8 mouse cellular contexts compared by ENCODE assay signal in the genomic region with DNA sequence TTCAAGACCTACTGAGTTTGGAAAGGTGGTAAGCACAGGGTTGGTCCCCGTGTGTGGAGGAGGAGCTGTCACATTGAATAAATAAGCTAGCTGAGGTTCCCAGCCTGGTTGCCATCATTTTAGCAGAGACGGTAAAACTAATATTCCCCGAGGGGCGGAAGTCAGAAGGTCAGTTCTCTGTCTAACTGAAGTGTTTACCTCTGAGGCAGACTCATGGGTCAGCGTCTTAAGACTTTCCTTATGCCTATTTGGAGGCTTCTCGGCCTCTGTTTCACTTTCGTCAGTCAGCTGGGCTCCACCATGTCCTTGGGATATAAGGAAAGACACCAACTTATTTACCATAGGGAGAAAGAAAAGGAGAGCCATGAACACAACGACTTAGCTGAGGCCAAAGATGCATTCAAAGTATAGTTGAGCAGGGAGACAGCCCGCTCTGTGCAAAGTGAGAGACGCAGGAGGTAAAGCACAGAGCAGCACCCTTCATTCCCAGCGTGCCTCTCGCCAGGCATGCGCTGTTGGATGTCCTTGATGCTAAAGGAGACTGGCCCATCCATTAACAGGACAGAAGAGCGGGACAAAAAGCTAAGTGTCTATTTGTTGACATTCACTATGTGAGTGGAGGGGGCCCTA.
DNase-seq lines count a peak whose midpoint lies in the region; ATAC-seq and TF ChIP-seq lines count a peak whose summit lies in the region.

No protein-coding gene starts in this region.

- peak overlapping the region; percentile 20; the same call in 1 of the 2 replicates for H3K4me3 ChIP-seq in lung, embryonic 16.5 days (ENCODE audit: low read length)
- H3K4me3 ChIP-seq in forebrain, embryonic 16.5 days (replicated peaks; ENCODE audit: low read length) = no peak overlapping the region
- H3K4me3 ChIP-seq in layer of hippocampus, adult 2 months = no peak overlapping the region

- H3K27me3 ChIP-seq in lung, embryonic 16.5 days (ENCODE audit: control insufficient read depth, insufficient read depth, low read depth, low read length) = no peaks in the 10 kb centered on the region
- H3K27me3 ChIP-seq in forebrain, embryonic 16.5 days (replicated peaks; ENCODE audit: control insufficient read depth, insufficient read depth, low read length) = no peaks in the 10 kb centered on the region

- no peak for TF ChIP-seq CTCF in layer of hippocampus, adult 2 months (conservative IDR thresholded peaks at IDR 0.05)

- H3K27ac ChIP-seq in lung, embryonic 16.5 days (ENCODE audit: low read length) = no peak overlapping the region
- H3K27ac ChIP-seq in forebrain, embryonic 16.5 days (ENCODE audit: low read length) = no peak overlapping the region
- no peak overlapping the region for H3K27ac ChIP-seq in layer of hippocampus, adult 2 months

- no peak for DNase-seq in frontal cortex, postnatal 14 days (ENCODE audit: low spot score in 2 of 2)
- no peak for DNase-seq in lung, postnatal 4 days
- DNase-seq in retina, postnatal 1 day = peak; percentile 46
- no peak for DNase-seq in layer of hippocampus, adult 2 months (ENCODE audit: low spot score in 2 of 2)

- 30% methylated on average over 14 of the region's 14 CpGs for WGBS in lung, embryonic 16.5 days
- 29% methylated on average over 14 of the region's 14 CpGs for WGBS in forebrain, embryonic 16.5 days

- H3K9me3 ChIP-seq in lung, embryonic 16.5 days (ENCODE audit: control insufficient read depth, low read length) = no peaks in the 10 kb centered on the region
- no peaks in the 10 kb centered on the region for H3K9me3 ChIP-seq in forebrain, embryonic 16.5 days (ENCODE audit: control insufficient read depth, low read length)

- H3K9ac ChIP-seq in lung, embryonic 16.5 days (ENCODE audit: low read length) = 0 out of 2 replicates have a peak overlapping the region, but pooled peaks have one; percentile 9
- no peak overlapping the region for H3K9ac ChIP-seq in forebrain, embryonic 16.5 days (replicated peaks; ENCODE audit: low read depth, low read length)

- H3K36me3 ChIP-seq in lung, embryonic 16.5 days (ENCODE audit: control insufficient read depth, insufficient read depth, low read length) = no peaks in the 10 kb centered on the region
- no peaks in the 10 kb centered on the region for H3K36me3 ChIP-seq in forebrain, embryonic 16.5 days (ENCODE audit: control insufficient read depth, insufficient read depth)

- ATAC-seq in frontal cortex, adult (ENCODE audit: low TSS enrichment) = peak; percentile 41; the same call in 1 of the 2 replicates
- ATAC-seq in lung, embryonic 16.5 days (ENCODE audit: low read depth) = no peak
- no peak for ATAC-seq in forebrain, embryonic 16.5 days
- no peak for ATAC-seq in CD4-positive, CD25-positive, alpha-beta regulatory T cell, adult 4 months

- H3K4me1 ChIP-seq in lung, embryonic 16.5 days (replicated peaks; ENCODE audit: control insufficient read depth, insufficient read depth, low read length) = peaks cover 12% of the 10 kb centered on the region
- peaks cover 15% of the 10 kb centered on the region for H3K4me1 ChIP-seq in forebrain, embryonic 16.5 days (replicated peaks; ENCODE audit: control insufficient read depth, insufficient read depth, low read length)

- H3K4me2 ChIP-seq in lung, embryonic 16.5 days (ENCODE audit: low read depth, low read length) = peak overlapping the region; percentile 40
- peak overlapping the region; percentile 25 for H3K4me2 ChIP-seq in forebrain, embryonic 16.5 days (ENCODE audit: low read length)
